Mouse (Mus musculus): ENCODE data around the gene Gm17428. TPM values are rescaled to one million over a fixed set of nuclear protein-coding genes. Genes with fewer than 3 reads are reported as not detected.
"Not testable (repeated sequence)": the region's sequence is repeated elsewhere in the genome, so short reads cannot be mapped to it uniquely, and the experiment has no call there.

The Gm17428 gene
- total RNA-seq, 1 experiment from 2014 or later, result not detected

DNA sequence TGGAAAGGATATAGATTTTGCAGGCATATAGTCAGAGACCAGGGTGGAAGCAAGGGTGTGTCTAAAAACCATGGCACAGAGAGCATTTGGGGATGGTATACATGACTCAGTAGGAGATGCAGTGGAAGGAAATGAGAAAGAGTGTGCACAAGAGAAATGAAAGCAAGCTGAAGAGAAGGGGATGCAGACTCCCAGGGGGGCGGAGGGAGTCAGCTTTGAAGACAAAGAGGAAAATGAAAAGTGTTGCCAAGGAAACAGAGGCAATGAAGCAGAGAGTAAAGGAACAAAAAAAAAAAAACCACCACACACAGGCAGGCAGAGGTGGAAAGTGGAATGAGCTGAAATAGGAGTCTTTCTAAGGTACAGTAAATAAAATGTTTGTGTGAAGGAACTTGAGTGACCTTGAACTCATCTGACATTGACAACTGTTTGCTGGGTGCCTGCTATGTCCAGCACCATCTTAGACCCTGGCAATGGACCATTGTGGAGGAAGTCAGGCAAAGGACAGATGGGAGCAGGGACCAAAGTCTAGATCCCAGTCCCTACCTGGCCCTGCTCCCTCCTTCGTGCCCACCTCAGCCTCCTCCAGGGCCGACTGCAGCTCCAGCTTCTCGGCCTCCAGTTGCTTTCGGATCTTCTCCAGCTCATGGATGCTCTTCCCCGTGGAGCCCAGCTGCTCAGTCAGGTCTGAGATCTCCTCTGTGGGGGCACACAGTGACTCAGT, 2.5 kb upstream of the Gm17428 start:
- ATAC-seq (ENCODE audit: extremely low read depth, insufficient number of reproducible peaks, low FRiP score, poor library complexity, severe bottlenecking), result no peak

DNA sequence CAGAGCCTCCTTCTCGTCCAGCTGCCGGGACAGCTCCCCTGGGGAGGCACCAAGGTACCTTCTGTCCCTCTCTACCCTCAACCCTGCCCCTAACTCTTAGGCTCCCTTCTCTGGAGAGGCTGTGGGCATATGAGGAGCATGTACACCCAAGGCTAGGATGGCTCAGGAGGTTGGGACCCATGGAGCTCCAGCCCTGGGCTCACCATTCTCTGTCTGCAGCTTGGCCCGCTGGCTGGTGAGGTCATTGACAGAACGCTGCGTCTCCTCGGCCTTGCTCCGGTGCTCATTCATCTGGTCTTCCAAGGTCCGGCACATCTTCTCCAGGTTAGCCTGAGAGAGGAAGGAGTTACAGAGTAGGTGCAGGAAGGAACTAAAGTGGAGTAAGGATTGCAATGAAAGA, 1.9 kb downstream of the Gm17428 start:
- ATAC-seq (ENCODE audit: extremely low read depth, insufficient number of reproducible peaks, low FRiP score, poor library complexity, severe bottlenecking), result no peak

DNA sequence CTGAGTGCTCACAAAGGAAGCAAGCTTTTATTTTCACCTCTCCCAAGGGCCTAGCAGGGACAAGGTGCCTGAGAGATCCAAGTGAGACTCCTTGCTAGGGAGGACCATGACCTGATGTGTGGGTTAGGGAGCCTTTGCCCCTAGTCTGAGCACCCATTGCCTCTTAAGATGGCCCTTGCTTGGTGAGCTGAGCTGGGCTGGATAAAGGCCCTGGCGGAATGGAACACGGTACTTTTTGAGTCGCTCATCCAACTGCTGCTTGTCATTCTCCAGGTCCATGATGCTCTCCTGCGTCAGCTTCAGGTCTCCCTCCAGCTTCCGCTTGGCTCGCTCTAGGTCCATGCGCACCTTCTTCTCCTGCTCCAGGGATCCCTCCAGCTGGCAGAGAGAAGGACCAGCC, 5.2 kb downstream of the Gm17428 start:
- no peak for ATAC-seq (ENCODE audit: extremely low read depth, insufficient number of reproducible peaks, low FRiP score, poor library complexity, severe bottlenecking)

DNA sequence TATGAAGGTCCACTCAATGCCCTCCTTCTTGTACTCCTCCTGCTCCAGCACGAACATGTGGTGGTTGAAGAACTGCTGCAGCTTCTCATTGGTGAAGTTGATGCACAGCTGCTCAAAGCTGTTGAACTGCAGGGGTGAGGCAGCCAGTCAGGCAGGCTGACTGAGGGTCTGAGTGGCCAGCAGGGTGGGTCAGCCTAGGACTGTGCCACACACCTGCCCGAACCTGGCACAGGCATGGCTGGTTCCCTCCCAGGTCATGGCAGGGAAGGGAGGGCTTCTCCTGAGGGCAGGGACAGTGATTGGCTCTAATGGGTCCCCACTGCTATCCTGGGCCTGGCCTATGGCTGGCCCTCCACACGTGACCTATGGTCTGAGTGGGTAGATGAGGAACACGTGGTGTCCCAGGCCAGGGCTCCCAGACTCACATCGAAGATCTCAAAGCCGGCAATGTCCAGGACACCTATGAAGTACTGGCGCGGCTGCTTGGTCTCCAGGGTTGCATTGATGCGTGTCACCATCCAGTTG, 11.7 kb downstream of the Gm17428 start:
- ATAC-seq (ENCODE audit: extremely low read depth, insufficient number of reproducible peaks, low FRiP score, poor library complexity, severe bottlenecking), result not testable (repeated sequence)

DNA sequence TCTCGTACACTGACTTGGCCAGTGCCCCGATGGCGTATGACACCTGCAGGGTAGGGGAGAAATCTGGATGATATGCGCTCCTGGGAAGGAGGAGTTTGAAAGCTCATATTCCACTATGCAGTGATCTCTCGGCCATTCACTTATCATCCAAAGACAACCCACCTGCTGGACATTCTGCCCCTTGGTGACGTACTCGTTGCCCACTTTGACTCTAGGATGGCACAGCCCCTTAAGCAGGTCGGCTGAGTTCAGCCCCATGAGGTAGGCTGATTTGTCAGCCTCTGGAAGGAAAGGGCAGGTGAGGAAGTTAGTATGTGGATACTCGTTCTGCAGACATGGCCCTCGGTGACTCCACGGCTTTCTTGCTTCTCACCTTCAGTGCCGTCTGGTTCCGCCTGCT, 12.1 kb downstream of the Gm17428 start:
- ATAC-seq (ENCODE audit: extremely low read depth, insufficient number of reproducible peaks, low FRiP score, poor library complexity, severe bottlenecking), result no peak

DNA sequence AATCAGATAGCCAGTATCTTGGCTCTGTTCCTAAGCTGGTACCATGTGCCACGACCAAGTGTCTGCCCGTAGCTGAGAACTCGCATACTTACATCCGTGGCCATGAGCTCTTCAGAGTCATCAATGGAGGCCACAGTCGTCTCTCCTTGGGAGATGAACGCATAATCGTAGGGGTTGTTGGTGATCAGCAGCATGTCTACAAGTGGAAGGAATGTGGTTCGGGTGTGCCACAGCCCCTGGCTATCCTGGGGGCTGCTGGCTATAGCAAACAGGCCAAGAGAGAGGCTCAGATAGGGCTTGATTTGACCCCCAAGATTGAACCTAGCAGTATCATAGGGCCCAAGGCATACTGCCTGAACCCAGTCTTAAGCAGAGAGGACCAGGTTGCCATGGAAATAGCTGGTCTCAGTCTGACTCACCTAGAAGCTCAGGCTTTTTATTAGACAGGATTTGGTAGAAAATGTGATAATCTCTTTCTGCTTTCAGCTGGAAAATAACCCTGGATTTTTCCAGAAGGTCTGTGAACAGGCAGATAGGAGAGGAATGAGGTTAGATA, 13.2 kb downstream of the Gm17428 start:
- no peak for ATAC-seq (ENCODE audit: extremely low read depth, insufficient number of reproducible peaks, low FRiP score, poor library complexity, severe bottlenecking)

DNA sequence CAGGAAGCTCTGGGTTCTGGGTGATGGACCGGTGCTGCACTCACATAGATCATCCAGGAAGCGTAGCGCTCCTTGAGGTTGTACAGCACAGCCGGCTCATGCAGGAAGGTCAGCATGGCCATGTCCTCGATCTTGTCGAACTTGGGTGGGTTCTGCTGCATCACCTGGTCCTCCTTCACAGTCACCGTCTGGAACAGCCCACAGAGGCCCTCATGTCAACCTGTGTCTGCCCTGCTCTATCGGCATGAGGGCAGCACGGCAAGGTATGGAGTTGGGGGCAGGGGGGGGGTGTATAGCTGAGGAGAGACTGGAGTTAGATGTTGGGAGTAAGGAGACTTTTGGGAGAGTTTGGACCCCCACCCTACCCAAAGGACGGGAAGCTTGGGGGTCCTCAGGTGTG, 15.5 kb downstream of the Gm17428 start:
- no peak for ATAC-seq (ENCODE audit: extremely low read depth, insufficient number of reproducible peaks, low FRiP score, poor library complexity, severe bottlenecking)

DNA sequence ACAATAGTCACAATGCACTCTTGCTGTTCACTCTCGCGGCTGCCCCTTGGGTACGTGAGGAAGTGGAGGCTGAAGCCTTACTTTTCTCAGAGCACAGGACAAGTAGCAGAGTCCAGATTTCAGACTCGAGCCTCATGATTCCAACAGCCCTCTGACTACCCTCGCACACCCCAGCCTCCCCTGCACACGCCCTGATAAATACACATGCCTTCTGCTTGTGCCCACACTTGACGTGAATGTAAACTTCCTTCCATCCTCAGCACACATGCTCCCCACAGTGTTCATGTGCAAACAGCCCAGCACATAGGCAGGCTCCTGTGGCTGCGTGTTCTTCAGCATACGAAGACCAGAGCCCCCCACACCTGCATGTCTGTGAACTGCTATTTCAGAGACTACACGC, 16.9 kb downstream of the Gm17428 start:
- ATAC-seq (ENCODE audit: extremely low read depth, insufficient number of reproducible peaks, low FRiP score, poor library complexity, severe bottlenecking), result no peak

DNA sequence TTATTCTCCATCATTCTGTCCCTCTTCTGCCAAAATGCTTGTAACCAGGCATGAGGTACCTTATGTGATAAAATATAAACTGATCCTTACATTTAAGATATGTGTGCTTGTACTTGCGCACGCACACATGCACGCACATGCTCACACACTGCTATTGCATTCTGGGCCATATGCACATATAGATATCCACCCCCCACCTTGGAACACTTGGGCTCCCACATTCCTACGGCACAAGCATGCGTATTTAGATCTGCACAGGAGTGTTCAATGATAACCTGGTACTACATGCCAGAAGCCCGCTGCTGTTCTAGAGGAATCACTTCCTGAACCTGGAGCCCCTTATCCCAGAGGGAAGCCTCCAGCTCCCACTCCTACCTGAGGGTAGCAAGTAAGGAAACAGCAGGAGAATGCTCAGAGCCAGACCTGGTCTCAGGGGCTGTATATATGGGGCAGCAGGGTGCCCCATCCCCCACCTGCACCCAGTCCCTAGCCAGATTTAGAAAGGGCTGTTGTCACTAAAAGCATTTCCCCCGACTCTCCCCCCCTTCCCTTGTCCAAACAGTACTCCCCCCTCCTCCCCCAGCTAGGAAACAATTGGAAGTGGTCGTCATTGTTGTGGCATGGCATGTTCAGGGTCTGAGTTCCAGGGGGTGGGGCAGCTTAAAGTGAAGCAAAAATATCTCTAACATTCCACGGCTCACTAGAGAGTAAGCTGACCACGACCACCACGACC, 17.6 kb downstream of the Gm17428 start, which contains the start of gene Myh7:
Gene Myh7 (minus strand): TSS at position 491 of the 733 bp plus-strand sequence.
- no peak for ATAC-seq (ENCODE audit: extremely low read depth, insufficient number of reproducible peaks, low FRiP score, poor library complexity, severe bottlenecking)

DNA sequence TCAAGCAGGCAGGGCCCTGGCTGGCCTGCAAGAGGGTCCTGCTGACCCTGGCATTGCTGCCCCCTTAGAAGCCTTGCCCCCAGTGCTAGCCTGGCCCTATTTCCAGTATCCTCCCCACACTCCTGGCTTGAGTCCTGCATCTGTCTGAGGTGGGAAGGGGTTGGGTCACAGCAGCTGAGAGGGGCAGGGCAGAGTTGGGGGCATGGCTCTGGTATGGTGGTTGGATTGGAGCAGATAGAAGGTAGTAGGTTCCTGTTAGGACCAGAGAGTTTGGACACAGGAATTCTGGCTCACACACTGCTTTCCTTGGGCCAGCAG, 18.1 kb downstream of the Gm17428 start:
- no peak for ATAC-seq (ENCODE audit: extremely low read depth, insufficient number of reproducible peaks, low FRiP score, poor library complexity, severe bottlenecking)

DNA sequence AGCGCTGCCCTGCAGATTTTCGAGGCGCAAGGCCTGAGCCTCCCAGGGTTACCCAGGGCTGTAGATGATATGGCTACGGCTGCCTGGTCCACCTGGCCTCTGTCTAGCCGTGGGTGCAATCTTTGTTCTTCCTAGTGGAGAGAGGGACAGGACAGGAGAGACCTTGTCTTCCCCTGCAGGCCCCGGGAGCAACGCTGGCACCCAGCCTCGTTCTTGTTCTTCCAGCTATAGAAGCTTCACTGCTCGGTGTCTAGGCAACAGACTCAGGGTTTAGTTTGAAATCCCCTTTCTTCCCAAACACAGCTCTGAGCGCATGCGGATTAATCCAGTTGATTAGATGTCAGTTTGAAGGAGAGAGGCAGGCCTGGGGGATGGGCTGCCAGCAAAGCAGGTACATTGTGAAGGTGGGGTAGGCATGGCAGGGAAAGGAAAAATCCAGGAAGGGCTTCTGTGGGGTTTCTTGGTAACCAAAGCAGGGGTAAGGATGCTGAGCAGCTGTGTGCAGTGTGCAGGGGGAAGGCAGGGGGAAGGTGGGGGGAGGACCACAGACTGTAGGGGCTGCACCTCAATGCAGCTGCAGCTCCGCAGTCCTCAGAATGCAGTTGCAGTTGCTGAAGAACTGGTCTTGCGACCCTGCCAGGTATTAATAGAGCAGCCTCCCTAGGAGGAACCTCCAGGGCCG, 18.9 kb downstream of the Gm17428 start:
- ATAC-seq (ENCODE audit: extremely low read depth, insufficient number of reproducible peaks, low FRiP score, poor library complexity, severe bottlenecking), result no peak

DNA sequence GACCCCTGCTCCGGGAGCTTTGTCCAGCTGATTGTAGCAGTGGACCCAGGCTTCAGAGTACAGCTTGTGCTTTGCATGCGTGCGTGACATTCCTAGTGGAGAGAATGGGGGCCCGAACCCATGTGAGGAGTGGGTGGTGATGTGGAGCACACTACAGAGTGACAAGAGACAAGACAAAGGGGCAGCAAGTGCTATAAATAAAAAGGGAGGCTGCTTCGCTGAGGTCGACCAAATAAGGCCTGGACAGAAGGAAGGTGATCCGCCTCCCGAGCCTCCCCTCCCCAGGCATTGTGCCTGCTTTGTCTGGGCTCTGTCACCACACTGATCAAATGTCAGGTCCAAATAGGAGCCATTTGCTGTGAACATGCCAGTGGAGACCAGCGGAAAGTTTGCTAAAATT, 20.1 kb downstream of the Gm17428 start:
- ATAC-seq (ENCODE audit: extremely low read depth, insufficient number of reproducible peaks, low FRiP score, poor library complexity, severe bottlenecking), result no peak

DNA sequence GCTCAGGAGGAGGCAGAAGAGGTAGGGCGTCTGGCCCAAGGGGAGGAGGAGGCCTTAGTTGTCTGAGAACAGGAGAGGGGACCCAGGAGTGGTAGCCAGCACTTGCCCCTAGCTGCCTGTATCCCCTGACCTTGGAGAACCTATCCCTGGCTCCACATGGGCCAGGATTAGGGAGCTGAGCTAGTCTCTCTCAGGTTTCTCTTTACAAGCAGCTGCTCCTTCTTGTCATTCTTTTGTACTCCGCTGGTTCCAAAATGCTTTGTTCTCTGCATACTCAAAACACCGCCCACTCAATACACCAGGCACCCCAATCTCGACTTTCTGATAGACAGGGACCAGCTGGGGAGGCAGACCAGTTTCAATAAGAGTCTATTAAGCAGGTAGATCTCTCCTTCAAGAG, 20.6 kb downstream of the Gm17428 start:
- ATAC-seq (ENCODE audit: extremely low read depth, insufficient number of reproducible peaks, low FRiP score, poor library complexity, severe bottlenecking), result no peak

DNA sequence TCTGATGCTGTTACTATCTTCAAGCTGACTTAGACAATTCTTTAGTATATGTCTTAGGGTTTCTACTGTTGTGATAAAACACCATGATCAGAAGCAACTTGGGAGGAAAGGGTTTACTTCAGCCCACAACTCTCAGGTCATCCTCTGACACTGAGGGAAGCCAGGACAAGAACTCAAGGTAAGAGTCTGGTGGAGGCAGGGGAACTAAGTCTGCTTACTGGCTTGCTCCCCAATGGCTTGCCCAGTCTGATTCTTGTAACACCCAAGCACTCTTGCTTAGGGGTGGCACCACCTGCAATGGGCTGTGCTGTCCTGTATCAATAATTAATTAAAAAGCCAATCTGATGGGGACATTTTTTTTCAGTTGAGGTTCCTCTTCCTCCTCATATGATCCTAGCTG, 21.9 kb downstream of the Gm17428 start:
- no peak for ATAC-seq (ENCODE audit: extremely low read depth, insufficient number of reproducible peaks, low FRiP score, poor library complexity, severe bottlenecking)

DNA sequence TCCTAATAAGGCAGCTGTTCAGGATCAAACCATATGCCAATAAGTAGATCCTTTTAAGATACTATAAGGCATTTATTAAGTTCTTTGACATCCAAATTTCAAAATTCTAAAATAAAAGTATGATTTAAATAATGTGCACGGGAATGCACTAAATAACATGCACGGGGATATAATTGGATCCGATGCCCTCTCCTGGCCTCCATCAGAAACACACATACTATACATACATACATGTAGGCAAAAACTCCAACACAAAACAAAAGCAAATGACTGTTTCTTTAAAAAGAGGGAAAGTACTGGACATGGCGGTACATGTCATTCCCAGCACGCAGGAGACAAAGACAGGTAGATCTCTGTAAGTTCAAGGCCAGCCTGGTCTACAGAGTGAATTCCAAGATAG, 23.1 kb downstream of the Gm17428 start:
- not testable (repeated sequence) for ATAC-seq (ENCODE audit: extremely low read depth, insufficient number of reproducible peaks, low FRiP score, poor library complexity, severe bottlenecking)

DNA sequence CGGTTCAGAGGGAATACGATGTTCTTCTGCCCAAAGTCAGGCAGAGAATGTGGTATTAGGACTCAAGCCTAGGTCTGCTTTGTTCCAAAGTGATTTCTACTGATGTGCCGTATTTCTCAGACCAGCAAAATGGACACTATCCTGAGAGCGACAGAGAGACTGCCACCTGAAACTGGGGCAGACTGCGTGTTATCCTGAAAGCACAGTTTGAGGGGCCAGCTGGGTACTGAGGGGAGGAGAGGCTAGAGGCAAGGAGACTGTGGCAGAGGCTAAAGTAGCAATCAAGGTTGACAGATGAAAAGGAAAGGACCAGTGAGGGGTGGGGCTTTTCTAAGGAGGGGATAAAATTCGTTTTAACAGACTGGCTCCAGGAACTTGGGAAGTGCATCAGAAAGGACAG, 24.1 kb downstream of the Gm17428 start:
- ATAC-seq (ENCODE audit: extremely low read depth, insufficient number of reproducible peaks, low FRiP score, poor library complexity, severe bottlenecking), result no peak

DNA sequence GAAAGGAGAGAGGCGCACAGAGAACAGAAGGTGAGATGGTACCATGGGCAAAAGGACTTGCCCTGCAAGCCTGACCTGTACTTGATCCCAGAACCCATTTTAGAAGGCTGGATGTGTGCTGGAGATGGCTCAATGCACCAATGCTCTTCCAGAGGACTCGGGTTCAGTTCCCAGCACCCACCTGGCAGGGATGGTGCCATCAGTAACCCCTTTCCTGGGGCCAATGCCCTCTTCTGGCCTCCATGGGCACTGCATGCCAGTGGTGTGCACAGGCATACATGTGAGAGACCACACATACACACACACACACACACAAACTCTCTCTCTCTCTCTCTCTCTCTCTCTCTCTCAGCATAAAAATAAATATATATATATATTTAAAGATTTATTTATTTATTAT, 24.7 kb downstream of the Gm17428 start:
- ATAC-seq (ENCODE audit: extremely low read depth, insufficient number of reproducible peaks, low FRiP score, poor library complexity, severe bottlenecking), result no peak

DNA sequence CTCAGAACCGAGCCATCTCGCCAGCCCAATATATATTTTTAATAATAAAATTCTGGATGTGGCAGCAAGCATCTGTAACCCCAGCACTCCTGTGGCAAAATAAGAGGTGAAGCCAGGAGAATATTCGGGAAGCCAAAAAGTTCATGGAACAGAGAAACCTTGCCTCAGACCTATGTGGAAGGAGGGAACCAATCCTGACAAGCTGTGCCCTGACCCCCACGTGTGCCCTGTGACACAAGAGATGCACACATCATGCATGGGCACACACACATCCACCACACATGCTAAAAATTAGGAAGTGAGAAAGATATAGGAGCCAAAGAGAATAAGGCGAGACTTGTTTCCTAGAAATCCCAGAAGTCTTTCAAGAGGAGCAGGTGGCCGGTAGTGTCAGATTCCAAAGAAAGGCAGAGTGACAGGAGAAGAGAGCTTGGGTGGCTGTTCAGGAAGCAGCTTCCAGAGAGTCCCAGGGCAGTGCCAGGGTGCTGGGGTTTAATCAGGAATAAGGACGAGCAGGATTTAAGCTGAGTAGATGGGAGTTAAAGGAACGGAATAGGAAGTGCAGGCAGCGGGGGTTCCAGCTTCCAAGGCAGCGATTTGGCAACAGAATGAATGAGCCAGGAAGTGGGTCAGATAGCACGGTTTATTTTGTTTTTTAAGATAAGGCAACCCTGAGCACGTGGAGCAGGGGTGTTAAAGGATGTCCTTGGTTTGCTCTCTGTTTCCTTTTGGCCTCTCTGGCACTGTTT, 25.4 kb downstream of the Gm17428 start:
- no peak for ATAC-seq (ENCODE audit: extremely low read depth, insufficient number of reproducible peaks, low FRiP score, poor library complexity, severe bottlenecking)

DNA sequence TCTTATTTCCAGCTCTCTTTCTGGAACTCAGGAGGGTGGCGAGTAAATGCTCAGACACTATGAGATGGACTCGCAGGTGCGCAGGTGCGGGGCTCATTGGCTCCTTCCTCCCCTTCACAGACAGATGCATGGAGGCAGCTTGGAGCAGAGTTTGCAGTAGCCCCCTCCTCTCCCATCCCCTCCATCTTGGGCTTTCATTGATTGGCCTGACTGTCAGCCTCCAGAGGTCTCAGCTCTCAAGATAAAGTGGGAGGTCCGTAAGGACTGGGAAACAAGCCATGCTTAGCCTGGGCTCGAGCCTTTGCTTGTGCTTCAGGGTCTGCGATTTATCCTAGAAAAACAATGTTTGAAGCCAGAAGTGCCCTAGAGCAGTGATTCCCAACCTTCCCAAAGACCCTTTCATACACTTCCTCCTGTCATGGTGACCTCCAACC, 26.0 kb downstream of the Gm17428 start:
- no peak for ATAC-seq (ENCODE audit: extremely low read depth, insufficient number of reproducible peaks, low FRiP score, poor library complexity, severe bottlenecking)

Data from neutrophil, adult 5-6 weeks (primary cell).